Mouse (Mus musculus): ENCODE measurements around the gene Chga. TPM values are rescaled to one million over a fixed set of nuclear protein-coding genes. Genes with fewer than 3 reads are reported as not detected.

The Chga gene
- polyA plus RNA-seq, 1 experiment, result 0.12 TPM

- DNase-seq (ENCODE audit: low read depth in 1 of 2, low spot score in 2 of 2), result no peak
- TF ChIP-seq CTCF (IDR thresholded peaks at IDR 0.05; ENCODE audit: extremely low read depth, insufficient read depth, insufficient read length, insufficient replicate concordance) (no peak), POLR2A (IDR thresholded peaks at IDR 0.05; ENCODE audit: low read depth, low read length) (no peak)
- no peaks in the 10 kb centered on the region for H3K27me3 ChIP-seq (ENCODE audit: control insufficient read depth, insufficient read depth, low read length)
- 91% methylated on average over 9 of the region's 9 CpGs for WGBS
- no peak overlapping the region for H3K4me3 ChIP-seq (ENCODE audit: extremely low read depth, insufficient read depth, insufficient read length)
- H3K27ac ChIP-seq (ENCODE audit: insufficient read depth, low read length), result no peak overlapping the region
- no peaks in the 10 kb centered on the region for H3K4me1 ChIP-seq (ENCODE audit: control insufficient read depth, insufficient read depth, insufficient read length)
- peaks cover 35% of the 10 kb centered on the region for H3K36me3 ChIP-seq (ENCODE audit: control insufficient read depth, insufficient read depth, low read length)
These were observed 16.9 kb downstream of the Chga start for GRCm38 (mm10) chr12:102571666-102572065.

GRCm38 (mm10) chr12:102573036-102573435 lies 18.3 kb downstream of the Chga start:
- no peak overlapping the region for H3K27ac ChIP-seq (ENCODE audit: insufficient read depth, low read length)
- H3K4me1 ChIP-seq (ENCODE audit: control insufficient read depth, insufficient read depth, insufficient read length), result no peaks in the 10 kb centered on the region
- H3K27me3 ChIP-seq (ENCODE audit: control insufficient read depth, insufficient read depth, low read length), result no peaks in the 10 kb centered on the region
- H3K4me3 ChIP-seq (ENCODE audit: extremely low read depth, insufficient read depth, insufficient read length), result no peak overlapping the region
- H3K36me3 ChIP-seq (ENCODE audit: control insufficient read depth, insufficient read depth, low read length), result peaks cover 40% of the 10 kb centered on the region
- 91% methylated on average over 7 of the region's 7 CpGs for WGBS
- DNase-seq (ENCODE audit: low read depth in 1 of 2, low spot score in 2 of 2), result no peak
- TF ChIP-seq CTCF (IDR thresholded peaks at IDR 0.05; ENCODE audit: extremely low read depth, insufficient read depth, insufficient read length, insufficient replicate concordance) (no peak), POLR2A (IDR thresholded peaks at IDR 0.05; ENCODE audit: low read depth, low read length) (no peak)

GRCm38 (mm10) chr12:102575541-102576329 lies 21.0 kb downstream of the Chga start:
- 86% methylated on average over 5 of the region's 5 CpGs for WGBS
- no peak for TF ChIP-seq POLR2A (IDR thresholded peaks at IDR 0.05; ENCODE audit: low read depth, low read length)
- TF ChIP-seq CTCF (IDR thresholded peaks at IDR 0.05; ENCODE audit: extremely low read depth, insufficient read depth, insufficient read length, insufficient replicate concordance), result no peak
- no peaks in the 10 kb centered on the region for H3K4me1 ChIP-seq (ENCODE audit: control insufficient read depth, insufficient read depth, insufficient read length)
- H3K27ac ChIP-seq (ENCODE audit: insufficient read depth, low read length), result no peak overlapping the region
- peaks cover 39% of the 10 kb centered on the region for H3K36me3 ChIP-seq (ENCODE audit: control insufficient read depth, insufficient read depth, low read length)
- H3K27me3 ChIP-seq (ENCODE audit: control insufficient read depth, insufficient read depth, low read length), result no peaks in the 10 kb centered on the region
- no peak for DNase-seq (ENCODE audit: low read depth in 1 of 2, low spot score in 2 of 2)
- H3K4me3 ChIP-seq (ENCODE audit: extremely low read depth, insufficient read depth, insufficient read length), result no peak overlapping the region

- Histone ChIP-seq H3K4me3 (ENCODE audit: extremely low read depth, insufficient read depth, insufficient read length) (no peak overlapping the region), H3K4me1 (ENCODE audit: control insufficient read depth, insufficient read depth, insufficient read length) (peaks cover 4% of the 10 kb centered on the region; the same call in 1 of the 2 replicates), H3K27ac (ENCODE audit: insufficient read depth, low read length) (no peak overlapping the region), H3K36me3 (ENCODE audit: control insufficient read depth, insufficient read depth, low read length) (peaks cover 34% of the 10 kb centered on the region), H3K27me3 (ENCODE audit: control insufficient read depth, insufficient read depth, low read length) (no peaks in the 10 kb centered on the region)
- no peak for DNase-seq (ENCODE audit: low read depth in 1 of 2, low spot score in 2 of 2)
- 95% methylated on average over 10 of the region's 10 CpGs for whole genome bisulfite sequencing
- TF ChIP-seq CTCF (IDR thresholded peaks at IDR 0.05; ENCODE audit: extremely low read depth, insufficient read depth, insufficient read length, insufficient replicate concordance), result no peak
- no peak for TF ChIP-seq POLR2A (IDR thresholded peaks at IDR 0.05; ENCODE audit: low read depth, low read length)
These were observed 22.1 kb downstream of the Chga start for GRCm38 (mm10) chr12:102576659-102577398.

DNA sequence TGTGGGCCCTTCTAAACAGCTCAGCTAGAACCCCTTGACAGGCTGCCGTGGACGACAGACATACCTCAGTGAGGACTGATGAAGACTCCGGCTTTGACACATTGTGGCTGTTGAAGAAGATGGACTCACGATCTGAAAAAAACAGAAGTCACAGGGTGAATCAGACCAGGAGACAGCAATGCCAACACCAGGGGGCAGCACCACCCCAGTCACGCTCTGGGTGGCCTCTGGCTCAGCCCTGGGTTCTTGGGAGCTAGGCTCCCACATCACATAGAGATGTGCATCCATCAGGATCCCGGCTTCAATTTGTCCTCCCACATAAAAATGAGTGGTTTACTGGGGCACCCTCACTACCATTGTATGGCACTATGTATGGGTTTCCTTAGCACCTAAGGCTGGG lies 24.3 kb downstream of the Chga start:
- H3K27ac ChIP-seq (ENCODE audit: insufficient read depth, low read length), result no peak overlapping the region
- no peak for TF ChIP-seq POLR2A (IDR thresholded peaks at IDR 0.05; ENCODE audit: low read depth, low read length)
- TF ChIP-seq CTCF (IDR thresholded peaks at IDR 0.05; ENCODE audit: extremely low read depth, insufficient read depth, insufficient read length, insufficient replicate concordance), result peak; percentile 92
- WGBS, result 61% methylated on average over 6 of the region's 6 CpGs
- peak; percentile 22 to 67 for DNase-seq (ENCODE audit: low read depth in 1 of 2, low spot score in 2 of 2)
- peaks cover 25% of the 10 kb centered on the region for H3K36me3 ChIP-seq (ENCODE audit: control insufficient read depth, insufficient read depth, low read length)
- no peak overlapping the region for H3K4me3 ChIP-seq (ENCODE audit: extremely low read depth, insufficient read depth, insufficient read length)
- no peaks in the 10 kb centered on the region for H3K27me3 ChIP-seq (ENCODE audit: control insufficient read depth, insufficient read depth, low read length)
- peaks cover 4% of the 10 kb centered on the region; the same call in 1 of the 2 replicates for H3K4me1 ChIP-seq (ENCODE audit: control insufficient read depth, insufficient read depth, insufficient read length)

GRCm38 (mm10) chr12:102581579-102582196 lies 26.9 kb downstream of the Chga start:
- H3K36me3 ChIP-seq (ENCODE audit: control insufficient read depth, insufficient read depth, low read length), result peaks cover 23% of the 10 kb centered on the region
- DNase-seq (ENCODE audit: low read depth in 1 of 2, low spot score in 2 of 2), result no peak
- 76% methylated on average over 5 of the region's 5 CpGs for WGBS
- no peak for TF ChIP-seq POLR2A (IDR thresholded peaks at IDR 0.05; ENCODE audit: low read depth, low read length)
- no peak for TF ChIP-seq CTCF (IDR thresholded peaks at IDR 0.05; ENCODE audit: extremely low read depth, insufficient read depth, insufficient read length, insufficient replicate concordance)
- H3K4me1 ChIP-seq (ENCODE audit: control insufficient read depth, insufficient read depth, insufficient read length), result peaks cover 4% of the 10 kb centered on the region; the same call in 1 of the 2 replicates
- H3K27ac ChIP-seq (ENCODE audit: insufficient read depth, low read length), result no peak overlapping the region
- H3K27me3 ChIP-seq (ENCODE audit: control insufficient read depth, insufficient read depth, low read length), result no peaks in the 10 kb centered on the region
- H3K4me3 ChIP-seq (ENCODE audit: extremely low read depth, insufficient read depth, insufficient read length), result no peak overlapping the region
